Mouse (Mus musculus) liver, adult 2 months (tissue): ENCODE measurements around the gene Gm48552. TPM values are rescaled to one million over a fixed set of nuclear protein-coding genes. Genes with fewer than 3 reads are reported as not detected.

Experiments used
- DNase-seq: peaks from one replicate; pipeline ENCODE4 v3.0.0-alpha.2; 2011; ENCODE audit warnings: low read depth, low spot score; ENCODE audit errors: extremely low read depth
- H3K27ac ChIP-seq: fragments of 200-500 bp; replicated peaks from 2 replicates; pipeline ENCODE4 v1.5.1; 2012; ENCODE audit warnings: low read depth, mild to moderate bottlenecking, control low read depth, inconsistent platforms, low read length; ENCODE audit not compliant: insufficient read depth
- H3K27me3 ChIP-seq: fragments of 200-500 bp; 2 replicates; pipeline ENCODE4 v1.6.1; 2012; ENCODE audit warnings: mild to moderate bottlenecking, moderate library complexity, low read length, inconsistent platforms; ENCODE audit not compliant: control insufficient read depth, insufficient read depth
- H3K36me3 ChIP-seq: fragments of 200-500 bp; 2 replicates; pipeline ENCODE4 v1.6.1; 2012; ENCODE audit warnings: low read length, inconsistent platforms; ENCODE audit not compliant: control insufficient read depth, insufficient read depth
- H3K4me1 ChIP-seq: fragments of 200-500 bp; 2 replicates; pipeline ENCODE4 v1.6.1; 2011; ENCODE audit warnings: low read length; ENCODE audit not compliant: control insufficient read depth, insufficient read depth
- H3K4me3 ChIP-seq: fragments of 200-500 bp; 2 replicates; pipeline ENCODE4 v1.5.1; 2011; ENCODE audit warnings: low read depth, mild to moderate bottlenecking, control low read depth, low read length, moderate library complexity; ENCODE audit not compliant: insufficient read depth
- H3K79me2 ChIP-seq: fragments of 200-500 bp; 2 replicates; pipeline ENCODE4 v1.6.1; 2012; ENCODE audit warnings: inconsistent platforms, mild to moderate bottlenecking, low read length, moderate library complexity; ENCODE audit not compliant: control insufficient read depth, insufficient read depth
- H3K9ac ChIP-seq: fragments of 200-500 bp; 2 replicates; pipeline ENCODE4 v1.6.1; 2012; ENCODE audit warnings: low read depth, mild to moderate bottlenecking, control low read depth, inconsistent platforms, low read length
- CTCF ChIP-seq: fragments of 200-500 bp; IDR thresholded peaks from 2 replicates; pipeline ENCODE4 v1.5.1; 2011; ENCODE audit warnings: low read depth, low read length, control low read depth
- POLR2A ChIP-seq: fragments of 200-500 bp; IDR thresholded peaks from 2 replicates; pipeline ENCODE4 v1.6.1; 2011; ENCODE audit warnings: low read length, control low read depth; ENCODE audit not compliant: insufficient read depth; ENCODE audit errors: extremely low read depth
- WGBS: fragments of 180-500 bp; shearing (Covaris S2); methylation state at CpG from one replicate; pipeline ENCODE4 v1.1.7; 2018; 5-methylcytosine and 5-hydroxymethylcytosine counted together
- polyA plus RNA-seq: library from polyadenylated mRNA; depleted of rRNA; stranded (reverse); fragments of >200 nt; gene quantifications from 2 replicates; pipeline ENCODE4 v1.2.3, GENCODE M21; 2012
- total RNA-seq: library from RNA; depleted of rRNA; stranded (reverse); fragments of >200 nt; gene quantifications from 2 replicates; pipeline ENCODE4 v1.2.3, GENCODE M21; 2014

The Gm48552 gene
- total and polyA plus RNA-seq, 2 experiments = 1.4 TPM; not detected in 1

DNA sequence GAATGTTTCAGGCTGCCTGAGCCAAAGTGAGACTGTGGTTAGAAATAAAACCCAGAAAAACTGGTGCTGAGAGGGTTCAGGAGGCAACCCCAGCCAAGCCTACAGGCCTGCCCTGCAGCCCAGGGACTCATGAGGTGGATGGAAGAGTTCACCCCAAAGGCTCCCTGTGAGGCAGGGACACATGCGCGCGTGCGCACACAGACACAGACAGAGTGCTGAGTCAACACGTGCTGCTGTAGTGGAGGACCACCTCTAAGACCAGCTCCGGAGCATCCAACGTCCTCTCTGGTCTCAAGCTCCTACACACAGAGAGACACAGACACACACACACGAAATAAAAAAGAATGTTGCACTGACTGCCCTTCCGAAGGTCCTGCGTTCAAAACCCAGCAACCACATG, 13.5 kb upstream of the Gm48552 start:
- Histone ChIP-seq H3K36me3 (no peaks in the 10 kb centered on the region), H3K4me3 (no peak overlapping the region), H3K9ac (no peak overlapping the region), H3K4me1 (peaks cover 10% of the 10 kb centered on the region), H3K27ac (no peak overlapping the region), H3K27me3 (no peaks in the 10 kb centered on the region), H3K79me2 (peaks cover 20% of the 10 kb centered on the region; the same call in 1 of the 2 replicates)
- WGBS = 94% methylated on average over 10 of the region's 10 CpGs
- TF ChIP-seq POLR2A (no peak), CTCF (no peak)
- DNase-seq = no peak

DNA sequence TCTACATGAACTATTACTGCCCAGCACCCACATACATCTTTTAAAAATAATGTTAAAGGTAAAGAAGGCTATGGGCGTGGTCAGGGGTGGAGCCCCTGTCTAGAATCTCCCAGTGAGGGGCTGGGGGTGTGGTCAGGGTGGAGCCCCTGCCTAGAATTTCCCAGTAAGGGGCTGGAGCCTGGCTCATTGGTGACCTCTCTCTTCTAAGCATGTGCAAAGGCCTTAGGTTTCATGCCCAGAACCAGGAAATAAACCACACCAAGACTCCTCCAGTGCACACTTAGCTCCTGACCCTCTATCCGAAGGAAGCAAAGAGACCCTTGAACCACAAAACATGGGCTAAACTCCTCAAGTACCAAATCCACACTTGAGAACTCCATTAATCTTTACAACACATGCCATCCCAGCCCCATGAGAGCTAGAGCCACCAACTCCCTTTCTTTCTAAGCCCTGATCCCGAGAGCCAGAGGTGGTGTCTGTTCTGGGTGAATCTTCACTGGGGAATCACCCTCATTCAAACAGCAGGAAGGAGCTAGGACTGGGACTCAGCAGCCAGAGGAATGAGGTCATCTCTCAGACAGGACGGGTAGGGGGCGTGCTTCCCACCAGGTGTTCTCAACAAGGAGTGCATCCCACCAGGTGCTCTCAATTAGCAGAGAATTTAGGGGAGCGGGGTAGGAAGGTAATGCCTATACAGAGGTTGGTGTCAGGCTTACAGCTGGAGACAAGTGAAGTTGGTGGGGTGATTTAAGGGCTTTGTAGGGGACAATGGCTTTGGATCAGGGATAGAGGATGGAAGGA, 12.0 kb upstream of the Gm48552 start:
- WGBS = 72% methylated on average over 6 of the region's 6 CpGs
- Histone ChIP-seq H3K9ac (no peak overlapping the region), H3K27me3 (no peaks in the 10 kb centered on the region), H3K36me3 (no peaks in the 10 kb centered on the region), H3K27ac (no peak overlapping the region), H3K79me2 (peaks cover 20% of the 10 kb centered on the region; the same call in 1 of the 2 replicates), H3K4me3 (no peak overlapping the region), H3K4me1 (peaks cover 10% of the 10 kb centered on the region)
- TF ChIP-seq POLR2A = no peak
- no peak for DNase-seq

DNA sequence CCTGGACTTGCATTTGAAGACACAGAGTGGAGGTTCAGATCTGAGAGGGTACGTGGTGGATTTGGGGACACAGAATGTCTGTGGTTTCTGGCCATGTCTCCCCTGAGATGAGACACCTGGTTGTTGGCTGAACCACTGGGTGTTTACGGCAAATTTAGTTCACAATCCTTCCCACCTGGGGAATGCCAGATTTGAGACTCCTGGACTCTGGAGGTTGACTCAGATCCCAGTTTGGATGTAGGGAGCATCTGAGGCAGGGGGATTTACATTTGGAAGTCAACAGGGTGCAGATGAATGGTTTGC, 11.5 kb upstream of the Gm48552 start:
- H3K36me3 ChIP-seq = no peaks in the 10 kb centered on the region
- H3K4me3 ChIP-seq = no peak overlapping the region
- no peak for TF ChIP-seq POLR2A
- no peaks in the 10 kb centered on the region for H3K27me3 ChIP-seq
- WGBS = 55% methylated on average over 2 of the region's 2 CpGs
- peaks cover 20% of the 10 kb centered on the region; the same call in 1 of the 2 replicates for H3K79me2 ChIP-seq
- H3K9ac ChIP-seq = no peak overlapping the region
- peaks cover 10% of the 10 kb centered on the region for H3K4me1 ChIP-seq
- no peak for DNase-seq
- no peak overlapping the region for H3K27ac ChIP-seq

DNA sequence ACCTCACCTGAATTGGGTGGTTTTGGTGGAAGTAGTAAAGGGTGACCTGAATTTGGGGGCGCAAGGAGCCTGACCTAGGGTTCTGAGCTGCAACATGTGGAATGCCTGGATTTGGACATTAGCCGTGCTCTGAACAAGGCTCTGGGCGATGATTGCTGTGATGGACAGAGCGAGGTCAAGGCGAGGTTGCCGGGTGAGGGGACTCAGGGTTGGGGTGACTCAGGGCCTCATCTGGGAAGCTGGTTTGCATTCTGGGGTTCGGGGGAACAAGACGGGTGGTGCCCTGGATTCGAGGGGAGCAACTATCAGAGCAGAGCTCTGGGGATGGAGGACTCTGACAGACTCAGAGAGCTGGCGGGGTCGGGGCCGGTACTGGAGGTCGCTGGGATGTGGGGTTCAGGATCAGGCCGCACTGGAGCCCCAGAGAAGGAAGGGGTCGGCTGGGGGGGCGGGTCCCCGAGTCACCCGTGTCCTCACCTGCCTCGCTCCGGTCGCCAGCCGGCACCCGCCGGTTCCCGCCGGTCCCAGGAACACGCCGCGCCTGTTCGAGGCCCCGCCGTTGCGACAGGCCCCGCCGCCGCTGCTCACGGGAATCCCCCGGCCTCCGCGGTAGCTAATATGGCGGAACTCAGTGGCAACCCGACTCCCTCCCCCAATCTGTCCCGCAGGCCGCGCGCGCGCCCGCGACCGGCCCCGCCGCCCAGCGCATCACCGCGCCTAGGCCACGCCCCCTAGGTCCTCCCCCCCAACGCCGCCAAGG, 10.8 kb upstream of the Gm48552 start, which contains the start of gene Fzr1:
Gene Fzr1, minus strand, starts transcription at position 724 of the 760 bp plus-strand sequence.
- H3K27me3 ChIP-seq = no peaks in the 10 kb centered on the region
- peaks cover 20% of the 10 kb centered on the region; the same call in 1 of the 2 replicates for H3K79me2 ChIP-seq
- TF ChIP-seq CTCF (no peak), POLR2A (peak; percentile 51; the same call in 1 of the 2 replicates)
- peaks cover 10% of the 10 kb centered on the region for H3K4me1 ChIP-seq
- H3K4me3 ChIP-seq = peak within 1 kb of the TSS; percentile 77
- H3K27ac ChIP-seq = peak within 1 kb of the TSS; percentile 60
- no peaks in the 10 kb centered on the region for H3K36me3 ChIP-seq
- under 1% methylated on average over 57 of the region's 59 CpGs for WGBS
- peak within 1 kb of the TSS; percentile 90 for H3K9ac ChIP-seq
- no peak for DNase-seq

DNA sequence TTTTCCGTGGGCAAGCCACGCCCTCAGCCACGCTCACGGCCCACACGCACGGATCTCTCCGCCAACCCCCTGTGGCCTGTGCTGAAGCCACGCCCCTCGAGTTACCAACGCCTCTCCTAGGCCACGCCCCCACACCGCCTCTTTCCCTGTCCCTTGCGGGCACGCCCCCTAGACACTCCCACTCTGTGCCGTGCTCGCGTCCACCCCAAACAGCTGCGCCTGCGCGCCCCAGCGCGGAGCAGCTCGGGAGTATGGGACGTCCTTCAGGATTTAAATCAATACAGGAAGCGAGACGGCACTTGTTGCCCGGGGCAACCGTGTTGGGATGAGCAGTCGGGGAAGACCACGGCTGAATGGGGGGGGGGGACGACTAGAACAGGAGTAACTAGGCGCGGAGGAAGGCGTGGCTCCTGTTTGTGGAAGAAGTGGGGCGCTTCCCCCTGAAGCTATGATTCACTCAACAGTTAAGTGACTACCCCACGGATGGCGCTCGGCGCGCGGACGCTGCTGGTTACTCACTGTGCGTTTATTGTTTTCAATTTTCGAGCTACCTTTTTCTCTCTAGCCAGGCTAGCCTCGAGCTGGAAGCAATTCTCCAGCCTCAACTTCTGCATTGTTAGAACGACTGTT, 10.1 kb upstream of the Gm48552 start:
- TF ChIP-seq POLR2A (no peak), CTCF (no peak)
- no peaks in the 10 kb centered on the region for H3K36me3 ChIP-seq
- H3K27ac ChIP-seq = no peak overlapping the region
- DNase-seq = peak; percentile 95
- H3K4me3 ChIP-seq = peak overlapping the region; percentile 57
- peak overlapping the region; percentile 20 for H3K9ac ChIP-seq
- H3K27me3 ChIP-seq = no peaks in the 10 kb centered on the region
- WGBS = under 1% methylated on average over 46 of the region's 46 CpGs
- H3K4me1 ChIP-seq = peaks cover 10% of the 10 kb centered on the region
- H3K79me2 ChIP-seq = peaks cover 20% of the 10 kb centered on the region; the same call in 1 of the 2 replicates
